Mouse (Mus musculus) MEL (cell line): Measurements from ENCODE around the gene Abl1. TPM values are rescaled to one million over a fixed set of nuclear protein-coding genes. Genes with fewer than 3 reads are reported as not detected.

Experiments
- DNase-seq: peaks from one replicate; pipeline ENCODE4 v3.0.0; 2011; ENCODE audit warnings: low read depth, low spot score
- H3K27ac ChIP-seq: 2 replicates; pipeline ENCODE4 v1.5.1; 2012; ENCODE audit warnings: low read depth, mild to moderate bottlenecking, control low read depth, low read length, moderate library complexity; ENCODE audit not compliant: control insufficient read depth
- H3K27me3 ChIP-seq, 2 experiments: fragments of 150-350 bp in 1 of 2; sonication (generic) in 1 of 2; 2 replicates each; pipeline ENCODE4 v1.6.1; 2012; ENCODE audit warnings: low read length in 2 of 2, mild to moderate bottlenecking in 2 of 2, improper control_type of control experiment in 1 of 2, moderate library complexity in 1 of 2; ENCODE audit not compliant: insufficient read depth in 2 of 2, control insufficient read depth in 1 of 2
- H3K36me3 ChIP-seq, 2 experiments: 2 replicates each; pipeline ENCODE4 v1.6.1; 2012 to 2014; ENCODE audit warnings: low read length in 2 of 2, improper control_type of control experiment in 1 of 2, inconsistent platforms in 1 of 2, mild to moderate bottlenecking in 1 of 2; ENCODE audit not compliant: insufficient read depth in 2 of 2, control insufficient read depth in 1 of 2
- H3K4me1 ChIP-seq, 2 experiments: fragments of 150-350 bp in 1 of 2; sonication (generic) in 1 of 2; 2 replicates each; pipeline ENCODE4 v1.6.1; 2012; ENCODE audit warnings: low read length in 2 of 2, improper control_type of control experiment in 1 of 2, mild to moderate bottlenecking in 1 of 2; ENCODE audit not compliant: insufficient read depth in 2 of 2, control insufficient read depth in 1 of 2
- H3K4me3 ChIP-seq, 2 experiments: fragments of 150-350 bp in 1 of 2; sonication (generic) in 1 of 2; 2 replicates each; pipeline ENCODE4 v1.5.1; 2012; ENCODE audit warnings: low read depth in 2 of 2, low read length in 2 of 2, mild to moderate bottlenecking in 2 of 2, moderate library complexity in 2 of 2, control low read depth in 1 of 2, improper control_type of control experiment in 1 of 2; ENCODE audit not compliant: control insufficient read depth in 1 of 2, insufficient read depth in 1 of 2
- H3K79me2 ChIP-seq: 2 replicates; pipeline ENCODE4 v1.6.1; 2012; ENCODE audit warnings: mild to moderate bottlenecking, low read length, moderate library complexity; ENCODE audit not compliant: control insufficient read depth, poor library complexity, insufficient read depth
- H3K9ac ChIP-seq: 2 replicates; pipeline ENCODE4 v1.6.1; 2012; ENCODE audit warnings: low read depth, mild to moderate bottlenecking, control low read depth, low read length, moderate library complexity; ENCODE audit not compliant: control insufficient read depth, poor library complexity, severe bottlenecking
- H3K9me3 ChIP-seq: fragments of 150-350 bp; sonication (generic); replicated peaks from 2 replicates; pipeline ENCODE4 v1.6.1; 2012; ENCODE audit warnings: mild to moderate bottlenecking, low read length, improper control_type of control experiment, moderate library complexity; ENCODE audit not compliant: insufficient read depth
- BHLHE40 ChIP-seq: IDR thresholded peaks from 2 replicates; pipeline ENCODE4 v1.6.1; 2012; ENCODE audit warnings: low read depth, mild to moderate bottlenecking, inconsistent platforms, low read length, improper control_type of control experiment, borderline replicate concordance
- CHD1 ChIP-seq: IDR thresholded peaks from 2 replicates; pipeline ENCODE4 v1.6.1; 2012; ENCODE audit warnings: low read depth, mild to moderate bottlenecking, inconsistent platforms, low read length, improper control_type of control experiment
- CHD2 ChIP-seq: IDR thresholded peaks from 2 replicates; pipeline ENCODE4 v1.6.1; 2011; ENCODE audit warnings: low read length, improper control_type of control experiment
- E2F4 ChIP-seq: IDR thresholded peaks from 2 replicates; pipeline ENCODE4 v1.6.1; 2011; ENCODE audit warnings: low read depth, low read length, improper control_type of control experiment, borderline replicate concordance
- EP300 ChIP-seq, 2 experiments: IDR thresholded peaks; 2 replicates each; pipeline ENCODE4 v1.6.1; 2011; ENCODE audit warnings: improper control_type of control experiment in 2 of 2, low read length in 2 of 2, low read depth in 1 of 2, mild to moderate bottlenecking in 1 of 2
- HCFC1 ChIP-seq: IDR thresholded peaks from 2 replicates; pipeline ENCODE4 v1.6.1; 2012; ENCODE audit warnings: low read depth, mild to moderate bottlenecking, inconsistent platforms, low read length, improper control_type of control experiment, moderate library complexity
- JUND ChIP-seq: IDR thresholded peaks from 2 replicates; pipeline ENCODE4 v1.6.1; 2011; ENCODE audit warnings: low read depth, mild to moderate bottlenecking, improper control_type of control experiment, low read length
- KAT2A ChIP-seq: conservative IDR thresholded peaks from 2 replicates; pipeline ENCODE4 v1.6.1; 2012; ENCODE audit warnings: low read depth, low read length, improper control_type of control experiment, inconsistent platforms
- MAFK ChIP-seq: IDR thresholded peaks from 2 replicates; pipeline ENCODE4 v1.6.1; 2011; ENCODE audit warnings: low read depth, mild to moderate bottlenecking, low read length, improper control_type of control experiment, borderline replicate concordance
- MAZ ChIP-seq: IDR thresholded peaks from 2 replicates; pipeline ENCODE4 v1.6.1; 2012; ENCODE audit warnings: low read depth, mild to moderate bottlenecking, inconsistent platforms, low read length, improper control_type of control experiment
- MXI1 ChIP-seq: IDR thresholded peaks from 2 replicates; pipeline ENCODE4 v1.6.1; 2011; ENCODE audit warnings: mild to moderate bottlenecking, low read depth, low read length, improper control_type of control experiment
- MYB ChIP-seq: IDR thresholded peaks from 2 replicates; pipeline ENCODE4 v1.6.1; 2011; ENCODE audit warnings: mild to moderate bottlenecking, low read depth, low read length, improper control_type of control experiment
- MYC ChIP-seq: IDR thresholded peaks from 2 replicates; pipeline ENCODE4 v1.6.1; 2011; ENCODE audit warnings: low read depth, mild to moderate bottlenecking, low read length, improper control_type of control experiment, moderate library complexity
- NELFE ChIP-seq: IDR thresholded peaks from 2 replicates; pipeline ENCODE4 v1.6.1; 2011; ENCODE audit warnings: low read depth, low read length, improper control_type of control experiment
- POLR2AphosphoS2 ChIP-seq: IDR thresholded peaks from 2 replicates; pipeline ENCODE4 v1.6.1; 2011; ENCODE audit warnings: low read length, improper control_type of control experiment
- RAD21 ChIP-seq: IDR thresholded peaks from 2 replicates; pipeline ENCODE4 v1.6.1; 2011; ENCODE audit warnings: mild to moderate bottlenecking, low read depth, low read length, improper control_type of control experiment
- RCOR1 ChIP-seq: IDR thresholded peaks from 2 replicates; pipeline ENCODE4 v1.6.1; 2012; ENCODE audit warnings: low read depth, mild to moderate bottlenecking, inconsistent platforms, low read length, improper control_type of control experiment
- SIN3A ChIP-seq: IDR thresholded peaks from 2 replicates; pipeline ENCODE4 v1.6.1; 2012; ENCODE audit warnings: low read length, improper control_type of control experiment, inconsistent platforms
- SMC3 ChIP-seq: IDR thresholded peaks from 2 replicates; pipeline ENCODE4 v1.6.1; 2011; ENCODE audit warnings: low read depth, low read length, improper control_type of control experiment
- TAL1 ChIP-seq: IDR thresholded peaks from 2 replicates; pipeline ENCODE4 v1.6.1; 2012; ENCODE audit warnings: mild to moderate bottlenecking, inconsistent platforms, low read length, moderate library complexity, mixed read lengths
- TBP ChIP-seq: IDR thresholded peaks from 2 replicates; pipeline ENCODE4 v1.8.0; 2011; ENCODE audit warnings: low read depth, low read length, improper control_type of control experiment
- UBTF ChIP-seq: IDR thresholded peaks from 2 replicates; pipeline ENCODE4 v1.6.1; 2012; ENCODE audit warnings: low read depth, mild to moderate bottlenecking, inconsistent platforms, low read length, improper control_type of control experiment, moderate library complexity, borderline replicate concordance; ENCODE audit not compliant: insufficient read depth
- USF1 ChIP-seq: IDR thresholded peaks from 2 replicates; pipeline ENCODE4 v1.6.1; 2014; ENCODE audit warnings: low read depth, mild to moderate bottlenecking, inconsistent platforms, low read length, improper control_type of control experiment, moderate library complexity
- USF2 ChIP-seq, 2 experiments: IDR thresholded peaks; 2 replicates each; pipeline ENCODE4 v1.6.1; 2011 to 2012; ENCODE audit warnings: improper control_type of control experiment in 2 of 2, low read length in 2 of 2, borderline replicate concordance in 1 of 2, inconsistent platforms in 1 of 2, low read depth in 1 of 2, mild to moderate bottlenecking in 1 of 2; ENCODE audit not compliant: insufficient read depth in 1 of 2
- ZC3H11A ChIP-seq: IDR thresholded peaks from 2 replicates; pipeline ENCODE4 v1.6.1; 2012; ENCODE audit warnings: low read depth, mild to moderate bottlenecking, inconsistent platforms, low read length, improper control_type of control experiment
- ZMIZ1 ChIP-seq: IDR thresholded peaks from 2 replicates; pipeline ENCODE4 v1.6.1; 2012; ENCODE audit warnings: low read depth, mild to moderate bottlenecking, inconsistent platforms, low read length, improper control_type of control experiment, moderate library complexity
- polyA plus RNA-seq, 2 experiments: library from polyadenylated mRNA; stranded (reverse) in 1 of 2; unstranded in 1 of 2; fragments of >175 nt in 1 of 2; fragments of >200 nt in 1 of 2; gene quantifications; 2 replicates each; pipeline versions ENCODE4 v1.2.1 to v1.2.4; 2012; ENCODE audit warnings: low replicate concordance in 2 of 2, low read depth in 1 of 2; ENCODE audit not compliant: insufficient read length in 2 of 2, insufficient read depth in 1 of 2, missing spikeins in 1 of 2
- total RNA-seq: library from RNA; depleted of rRNA; stranded (reverse); fragments of 300-350 nt; gene quantifications from 2 replicates; pipeline ENCODE4 v1.2.3, GENCODE M21; 2012

Gene Abl1
- total and polyA plus RNA-seq, 3 experiments, result 21.3 to 47.1 TPM; not detected in 1

- Histone ChIP-seq H3K27me3 (peaks cover 1 to 3% of the 10 kb centered on the region in 2 experiments; a peak in 1 of 4 replicates), H3K4me1 (no peaks in the 10 kb centered on the region), H3K27ac (no peak overlapping the region), H3K4me3 (no peak overlapping the region), H3K9ac (no peak overlapping the region), H3K79me2 (no peaks in the 10 kb centered on the region), H3K9me3 (no peaks in the 10 kb centered on the region), H3K36me3 (no peaks in the 10 kb centered on the region)
- no peak for DNase-seq
- TF ChIP-seq EP300 (IDR thresholded peaks at IDR 0.05; ENCODE audit: low read depth in 1 of 2, low read length in 2 of 2) (no peak), NELFE (no peak), BHLHE40 (no peak), RAD21 (no peak), KAT2A (no peak), RCOR1 (no peak), POLR2AphosphoS2 (no peak), USF1 (no peak), SMC3 (no peak), ZC3H11A (no peak)
Observed at GRCm38 (mm10) chr2:31662939-31663803, 25.0 kb upstream of the Abl1 start.

DNA sequence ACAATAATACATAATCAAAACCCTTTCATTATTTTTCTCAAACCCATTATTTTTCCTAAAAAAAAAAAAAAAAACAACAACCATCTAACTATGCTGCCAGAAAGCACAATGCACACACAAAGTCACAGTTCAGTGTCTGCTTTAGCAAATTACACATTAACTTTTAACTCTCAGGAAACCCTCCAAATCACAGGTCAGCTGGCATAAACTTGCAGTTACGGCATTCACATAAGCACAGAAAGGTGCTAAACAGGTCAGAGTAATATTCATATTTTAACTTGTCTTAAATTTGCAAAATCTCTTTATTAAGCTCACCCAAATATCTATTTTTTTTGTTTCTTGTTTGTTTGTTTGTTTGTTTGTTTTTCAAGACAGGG is 24.4 kb upstream of the Abl1 start:
- no peaks in the 10 kb centered on the region for H3K9me3 ChIP-seq
- H3K36me3 ChIP-seq, result no peaks in the 10 kb centered on the region
- H3K27me3 ChIP-seq, result 0 out of 4 replicates have a peak, but pooled peaks cover under 1 to 3% of the 10 kb centered on the region in 2 experiments
- H3K9ac ChIP-seq, result no peak overlapping the region
- H3K4me3 ChIP-seq, result no peak overlapping the region
- H3K27ac ChIP-seq, result no peak overlapping the region
- no peaks in the 10 kb centered on the region for H3K79me2 ChIP-seq
- H3K4me1 ChIP-seq, result no peaks in the 10 kb centered on the region
- DNase-seq, result no peak
- no peak for TF ChIP-seq USF2 (IDR thresholded peaks at IDR 0.05; ENCODE audit: borderline replicate concordance in 1 of 2, insufficient read depth in 1 of 2, low read depth in 1 of 2, low read length in 2 of 2)
- TF ChIP-seq CHD2, result no peak
- no peak for TF ChIP-seq TBP
- no peak for TF ChIP-seq MXI1
- TF ChIP-seq HCFC1, result no peak
- TF ChIP-seq ZMIZ1, result no peak
- TF ChIP-seq MYB, result no peak
- TF ChIP-seq MYC, result no peak
- TF ChIP-seq UBTF, result no peak
- no peak for TF ChIP-seq MAFK
- TF ChIP-seq CHD1, result no peak
- TF ChIP-seq E2F4, result no peak
- TF ChIP-seq SMC3, result no peak
- TF ChIP-seq SIN3A, result no peak
- no peak for TF ChIP-seq TAL1
- TF ChIP-seq JUND, result no peak
- no peak for TF ChIP-seq EP300 (IDR thresholded peaks at IDR 0.05; ENCODE audit: low read depth in 1 of 2, low read length in 2 of 2)
- no peak for TF ChIP-seq MAZ
- no peak for TF ChIP-seq KAT2A
